Mouse (Mus musculus): ENCODE data around the gene Armc9. TPM values are rescaled to one million over a fixed set of nuclear protein-coding genes. Genes with fewer than 3 reads are reported as not detected.

Gene Armc9
- polyA plus RNA-seq, 1 experiment from 2014 or later = 5.0 TPM

DNA sequence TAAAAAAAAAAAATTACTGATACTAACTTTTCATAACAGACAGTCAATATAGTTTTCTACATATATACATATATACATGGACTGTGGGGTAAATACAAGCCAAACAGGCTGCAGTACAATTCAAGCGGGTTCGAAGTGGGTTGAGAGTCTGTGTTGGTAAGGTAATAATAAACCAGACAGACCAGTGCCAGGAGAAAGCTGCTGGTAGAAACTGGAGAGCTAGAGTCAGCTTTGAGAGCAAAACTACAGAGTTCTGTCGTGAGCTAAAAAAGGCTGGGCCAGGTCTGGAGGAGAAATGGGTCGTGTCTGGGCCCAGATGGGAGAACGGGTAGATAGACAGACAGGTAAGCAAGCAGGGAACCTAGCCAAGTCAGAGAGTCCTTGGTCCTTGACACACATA lies 129.5 kb downstream of the Armc9 start:
- Histone ChIP-seq H3K27me3 (ENCODE audit: insufficient read depth, low read length) (no peaks in the 10 kb centered on the region), H3K4me2 (ENCODE audit: low read depth, low read length) (no peak overlapping the region), H3K4me1 (ENCODE audit: insufficient read depth) (no peaks in the 10 kb centered on the region), H3K4me3 (ENCODE audit: low read depth, low read length) (no peak overlapping the region), H3K36me3 (replicated peaks; ENCODE audit: insufficient read depth, low read length) (no peaks in the 10 kb centered on the region), H3K9me3 (ENCODE audit: low read length) (no peaks in the 10 kb centered on the region), H3K27ac (ENCODE audit: low read depth) (no peak overlapping the region), H3K9ac (replicated peaks) (no peak overlapping the region)
- no peak for TF ChIP-seq CTCF (IDR thresholded peaks at IDR 0.05; ENCODE audit: low read depth)
- no peak for TF ChIP-seq EP300 (IDR thresholded peaks at IDR 0.05; ENCODE audit: low read depth)
- ATAC-seq (no peak), DNase-seq (no peak)
- WGBS (ENCODE audit: insufficient replicate concordance) = 82% methylated on average over 5 of the region's 5 CpGs

- no peak overlapping the region for H3K4me2 ChIP-seq (ENCODE audit: low read depth, low read length)
- WGBS (ENCODE audit: insufficient replicate concordance) = 59% methylated on average over 6 of the region's 6 CpGs
- no peak for TF ChIP-seq EP300 (IDR thresholded peaks at IDR 0.05; ENCODE audit: low read depth)
- no peak for TF ChIP-seq CTCF (IDR thresholded peaks at IDR 0.05; ENCODE audit: low read depth)
- H3K4me3 ChIP-seq (ENCODE audit: low read depth, low read length) = no peak overlapping the region
- H3K27me3 ChIP-seq (ENCODE audit: insufficient read depth, low read length) = no peaks in the 10 kb centered on the region
- H3K4me1 ChIP-seq (ENCODE audit: insufficient read depth) = no peaks in the 10 kb centered on the region
- no peaks in the 10 kb centered on the region for H3K36me3 ChIP-seq (replicated peaks; ENCODE audit: insufficient read depth, low read length)
- DNase-seq (no peak), ATAC-seq (no peak)
- H3K9ac ChIP-seq (replicated peaks) = no peak overlapping the region
- H3K27ac ChIP-seq (ENCODE audit: low read depth) = no peak overlapping the region
- no peaks in the 10 kb centered on the region for H3K9me3 ChIP-seq (ENCODE audit: low read length)
Measured at GRCm38 (mm10) chr1:86285295-86285694, 130.7 kb downstream of the Armc9 start.

DNA sequence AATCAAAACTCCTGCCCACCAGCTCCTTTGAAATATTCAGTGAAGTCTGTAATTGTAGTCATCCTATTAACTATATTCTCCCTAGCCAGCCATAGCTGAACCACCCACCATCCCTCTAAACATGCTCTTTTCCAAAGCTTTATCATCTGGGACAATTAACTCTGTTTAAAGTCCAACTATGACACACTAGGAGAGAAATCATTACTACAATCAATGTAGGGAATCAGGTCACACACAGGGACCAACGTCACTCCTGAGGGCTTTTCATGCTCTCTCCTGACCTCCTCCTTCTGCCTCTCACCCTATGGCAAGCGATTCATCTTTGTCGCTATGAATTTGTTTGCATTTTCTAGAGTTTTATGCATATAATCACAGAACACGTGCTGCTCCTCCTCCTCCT lies 132.9 kb downstream of the Armc9 start:
- no peak overlapping the region for H3K27ac ChIP-seq (ENCODE audit: low read depth)
- H3K9ac ChIP-seq (replicated peaks) = no peak overlapping the region
- H3K4me2 ChIP-seq (ENCODE audit: low read depth, low read length) = no peak overlapping the region
- ATAC-seq = peak; percentile 95
- TF ChIP-seq CTCF (IDR thresholded peaks at IDR 0.05; ENCODE audit: low read depth) (no peak), EP300 (IDR thresholded peaks at IDR 0.05; ENCODE audit: low read depth) (no peak)
- H3K9me3 ChIP-seq (ENCODE audit: low read length) = no peaks in the 10 kb centered on the region
- DNase-seq = no peak
- H3K27me3 ChIP-seq (ENCODE audit: insufficient read depth, low read length) = no peaks in the 10 kb centered on the region
- H3K4me3 ChIP-seq (ENCODE audit: low read depth, low read length) = no peak overlapping the region
- WGBS (ENCODE audit: insufficient replicate concordance) = 80% methylated on average over 4 of the region's 4 CpGs
- no peaks in the 10 kb centered on the region for H3K36me3 ChIP-seq (replicated peaks; ENCODE audit: insufficient read depth, low read length)
- no peaks in the 10 kb centered on the region for H3K4me1 ChIP-seq (ENCODE audit: insufficient read depth)

DNA sequence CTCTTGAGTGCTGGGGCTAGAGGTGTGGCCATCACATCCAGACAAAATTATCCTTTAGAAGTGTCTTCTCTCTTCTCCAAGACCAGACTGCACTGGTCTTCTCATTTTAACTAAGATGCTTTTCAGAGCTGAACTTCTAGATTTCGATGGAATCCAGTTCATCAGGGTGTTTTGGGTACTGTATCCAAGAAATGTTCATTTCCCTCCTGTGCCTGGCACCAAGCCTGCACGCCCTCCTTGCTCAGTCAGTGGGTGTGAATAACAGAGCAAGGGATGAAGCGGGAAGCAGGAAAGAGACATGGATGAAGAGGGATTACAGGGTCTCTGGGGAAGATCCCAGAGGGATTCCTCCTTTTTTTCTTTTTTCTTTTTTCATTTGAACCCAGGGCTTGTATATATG lies 135.9 kb downstream of the Armc9 start:
- ATAC-seq (no peak), DNase-seq (no peak)
- Histone ChIP-seq H3K4me1 (ENCODE audit: insufficient read depth) (no peaks in the 10 kb centered on the region), H3K9me3 (ENCODE audit: low read length) (no peaks in the 10 kb centered on the region), H3K27me3 (ENCODE audit: insufficient read depth, low read length) (no peaks in the 10 kb centered on the region), H3K4me2 (ENCODE audit: low read depth, low read length) (no peak overlapping the region), H3K9ac (replicated peaks) (no peak overlapping the region), H3K36me3 (replicated peaks; ENCODE audit: insufficient read depth, low read length) (no peaks in the 10 kb centered on the region), H3K4me3 (ENCODE audit: low read depth, low read length) (no peak overlapping the region), H3K27ac (ENCODE audit: low read depth) (no peak overlapping the region)
- WGBS (ENCODE audit: insufficient replicate concordance) = 71% methylated on average over 3 of the region's 3 CpGs
- TF ChIP-seq CTCF (IDR thresholded peaks at IDR 0.05; ENCODE audit: low read depth) = no peak
- no peak for TF ChIP-seq EP300 (IDR thresholded peaks at IDR 0.05; ENCODE audit: low read depth)

DNA sequence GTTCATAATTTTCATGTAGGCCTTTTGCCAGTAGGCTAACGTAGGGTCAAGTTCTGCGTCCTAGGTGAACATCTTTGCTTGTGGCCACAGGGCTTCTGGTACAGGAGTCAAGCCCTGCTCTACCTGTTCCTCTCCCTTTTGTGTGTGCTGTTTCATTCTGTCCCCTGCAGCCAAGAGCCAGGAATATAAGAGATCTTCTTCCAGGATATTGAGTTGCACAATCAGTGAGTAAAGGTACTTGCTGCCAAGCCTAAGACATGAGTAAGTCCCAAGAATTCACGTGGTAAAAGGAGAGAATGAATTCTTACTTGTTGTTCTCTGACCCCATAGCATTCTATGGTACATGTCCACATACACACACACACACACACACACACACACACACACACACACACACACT lies 138.5 kb downstream of the Armc9 start:
- Histone ChIP-seq H3K4me2 (ENCODE audit: low read depth, low read length) (no peak overlapping the region), H3K4me1 (ENCODE audit: insufficient read depth) (no peaks in the 10 kb centered on the region), H3K27ac (ENCODE audit: low read depth) (no peak overlapping the region), H3K9ac (replicated peaks) (no peak overlapping the region), H3K36me3 (replicated peaks; ENCODE audit: insufficient read depth, low read length) (no peaks in the 10 kb centered on the region), H3K9me3 (ENCODE audit: low read length) (no peaks in the 10 kb centered on the region), H3K27me3 (ENCODE audit: insufficient read depth, low read length) (no peaks in the 10 kb centered on the region), H3K4me3 (ENCODE audit: low read depth, low read length) (no peak overlapping the region)
- no peak for DNase-seq
- TF ChIP-seq CTCF (IDR thresholded peaks at IDR 0.05; ENCODE audit: low read depth) (no peak), EP300 (IDR thresholded peaks at IDR 0.05; ENCODE audit: low read depth) (no peak)
- WGBS (ENCODE audit: insufficient replicate concordance) = 88% methylated on average over 3 of the region's 3 CpGs
- ATAC-seq = no peak

DNA sequence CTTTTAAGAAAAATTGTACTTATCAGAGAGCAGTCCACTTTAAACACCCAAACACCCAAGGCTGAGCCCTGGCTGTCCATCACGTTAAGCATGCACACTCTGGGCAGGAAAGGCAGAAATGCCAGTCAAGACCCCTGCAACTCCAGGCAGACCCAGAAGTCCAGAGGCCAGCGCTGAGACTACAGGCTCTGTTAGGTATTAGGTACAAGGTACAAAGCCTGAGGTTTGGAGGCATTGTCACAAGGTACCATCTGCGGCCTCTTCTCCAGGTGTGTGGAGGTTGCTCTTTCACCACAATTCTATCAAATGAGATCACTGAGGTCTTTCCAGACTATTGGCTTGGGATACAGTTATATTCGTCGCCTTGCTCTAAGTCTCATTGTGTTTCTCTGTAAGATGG lies 139.3 kb downstream of the Armc9 start:
- Histone ChIP-seq H3K27ac (ENCODE audit: low read depth) (no peak overlapping the region), H3K27me3 (ENCODE audit: insufficient read depth, low read length) (no peaks in the 10 kb centered on the region), H3K9me3 (ENCODE audit: low read length) (no peaks in the 10 kb centered on the region), H3K9ac (replicated peaks) (no peak overlapping the region), H3K36me3 (replicated peaks; ENCODE audit: insufficient read depth, low read length) (no peaks in the 10 kb centered on the region), H3K4me2 (ENCODE audit: low read depth, low read length) (no peak overlapping the region), H3K4me3 (ENCODE audit: low read depth, low read length) (no peak overlapping the region), H3K4me1 (ENCODE audit: insufficient read depth) (no peaks in the 10 kb centered on the region)
- 87% methylated on average over 5 of the region's 5 CpGs for WGBS (ENCODE audit: insufficient replicate concordance)
- TF ChIP-seq EP300 (IDR thresholded peaks at IDR 0.05; ENCODE audit: low read depth) = no peak
- TF ChIP-seq CTCF (IDR thresholded peaks at IDR 0.05; ENCODE audit: low read depth) = no peak
- no peak for ATAC-seq
- DNase-seq = no peak

DNA sequence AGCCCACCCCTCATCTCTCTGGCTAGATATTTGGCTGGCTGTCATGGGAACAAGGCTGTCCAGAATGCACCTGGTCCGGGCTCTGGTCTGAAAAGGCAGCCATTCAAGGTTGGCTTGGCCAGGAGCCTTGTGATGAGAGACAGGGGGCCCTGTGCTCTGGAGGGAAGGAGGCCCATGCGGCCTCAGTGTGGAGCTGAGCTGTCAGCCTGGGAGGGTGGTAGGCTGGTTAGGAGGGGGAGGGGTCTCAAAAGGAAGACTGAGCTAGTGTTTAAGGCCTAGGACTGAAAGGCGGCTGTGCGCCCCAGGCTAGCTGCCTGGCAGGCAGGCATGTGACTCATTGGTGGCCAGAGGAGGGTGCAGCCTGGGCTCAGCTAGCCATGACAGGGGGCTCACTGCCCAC lies 139.9 kb downstream of the Armc9 start:
- Histone ChIP-seq H3K9ac (replicated peaks) (no peak overlapping the region), H3K9me3 (ENCODE audit: low read length) (no peaks in the 10 kb centered on the region), H3K36me3 (replicated peaks; ENCODE audit: insufficient read depth, low read length) (no peaks in the 10 kb centered on the region), H3K4me3 (ENCODE audit: low read depth, low read length) (no peak overlapping the region), H3K4me1 (ENCODE audit: insufficient read depth) (no peaks in the 10 kb centered on the region), H3K27me3 (ENCODE audit: insufficient read depth, low read length) (no peaks in the 10 kb centered on the region), H3K27ac (ENCODE audit: low read depth) (no peak overlapping the region), H3K4me2 (ENCODE audit: low read depth, low read length) (no peak overlapping the region)
- TF ChIP-seq CTCF (IDR thresholded peaks at IDR 0.05; ENCODE audit: low read depth) = no peak
- TF ChIP-seq EP300 (IDR thresholded peaks at IDR 0.05; ENCODE audit: low read depth) = no peak
- 80% methylated on average over 4 of the region's 4 CpGs for WGBS (ENCODE audit: insufficient replicate concordance)
- ATAC-seq (no peak), DNase-seq (no peak)
